Mouse (Mus musculus): ENCODE results near the gene Fbxo8. TPM values are rescaled to one million over a fixed set of nuclear protein-coding genes. Genes with fewer than 3 reads are reported as not detected.

The Fbxo8 gene
- polyA plus RNA-seq, 1 experiment from 2014 or later, result 46.1 TPM

Small RNA genes lying within 50 kb of the gene (microRNA-seq; reads per million reads assigned to microRNA genes)
- gene Gm25992, result not detected

Other genes with a start within 250 kb of the Fbxo8 start
- 26.5 and 28.2 TPM in 2 replicates for gene Cep44, start within 50 bp of the Fbxo8 start, polyA plus RNA-seq (2014; fragmentation: Nextera tagmentation; extraction: Ambion mirVana)

All from midbrain, embryonic 14.5 days (tissue).